In the genomic region with DNA sequence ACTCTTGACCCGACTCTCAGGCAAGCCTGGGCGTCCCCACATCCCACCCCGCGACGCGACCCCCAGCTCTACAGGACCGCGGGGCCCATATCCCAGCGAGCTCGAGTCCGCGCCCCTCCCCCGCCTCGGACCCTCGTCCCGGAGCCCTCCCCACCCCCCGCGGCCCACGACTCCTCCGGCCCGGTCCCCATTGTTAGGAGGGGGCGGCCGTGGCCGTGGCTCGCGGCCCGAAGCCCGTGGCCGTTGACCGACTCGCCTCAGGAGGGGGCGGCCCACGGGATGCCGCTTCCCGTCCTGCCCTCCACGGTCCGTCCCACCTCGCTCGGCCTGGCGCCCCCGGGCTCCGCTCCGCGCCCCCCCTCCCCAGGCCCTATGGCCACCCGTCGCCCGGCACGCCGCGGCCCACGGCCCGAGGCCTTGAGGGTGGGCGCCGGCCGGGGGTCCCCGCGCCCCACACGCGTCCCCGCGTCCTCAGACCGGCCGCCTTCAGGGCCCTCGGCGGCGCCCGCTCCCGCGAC, we compare ENCODE assay signal across 8 mouse cellular contexts. TPM values are rescaled to one million over a fixed set of nuclear protein-coding genes. Genes with fewer than 3 reads are reported as not detected.
DNase-seq lines count a peak whose midpoint lies in the region; ATAC-seq and TF ChIP-seq lines count a peak whose summit lies in the region.

Gene Kansl1 (minus strand): TSS at position 111 of the 518 bp plus-strand sequence.

- peak within 1 kb of the TSS; percentile 97 for H3K4me3 ChIP-seq in heart, postnatal 0 days (ENCODE audit: low read depth, low read length)

- H3K9ac ChIP-seq in heart, postnatal 0 days (replicated peaks; ENCODE audit: low read depth, low read length): peak within 1 kb of the TSS; percentile 92

- no peaks in the 10 kb centered on the region for H3K36me3 ChIP-seq in heart, postnatal 0 days (replicated peaks; ENCODE audit: control insufficient read depth, insufficient read depth, low read length)

- H3K27me3 ChIP-seq in heart, postnatal 0 days (ENCODE audit: control insufficient read depth, insufficient read depth, low read length): no peaks in the 10 kb centered on the region

- under 1% methylated on average over 59 of the region's 69 CpGs for WGBS in heart, postnatal 0 days

- H3K9me3 ChIP-seq in heart, postnatal 0 days (replicated peaks; ENCODE audit: control insufficient read depth, low read length): no peaks in the 10 kb centered on the region

- TF ChIP-seq EP300 in heart, postnatal 0 days (IDR thresholded peaks at IDR 0.05; ENCODE audit: low read depth): no peak

- no peak for TF ChIP-seq CTCF in heart, postnatal 0 days (IDR thresholded peaks at IDR 0.05; ENCODE audit: low read depth)

- peak within 1 kb of the TSS; percentile 44; the same call in 1 of the 2 replicates for H3K27ac ChIP-seq in heart, postnatal 0 days (ENCODE audit: low read depth)

- peak within 1 kb of the TSS; percentile 83 for H3K4me2 ChIP-seq in heart, postnatal 0 days (ENCODE audit: low read depth, low read length)

- no peak for ATAC-seq in erythroblast, adult 5-6 weeks (replicated peaks; ENCODE audit: low FRiP score, poor library complexity, severe bottlenecking)
- peak; percentile 80 for ATAC-seq in heart, postnatal 0 days (ENCODE audit: insufficient read depth, low read depth)
- ATAC-seq in megakaryocyte, adult 5-6 weeks (ENCODE audit: poor library complexity, severe bottlenecking): peak; percentile 62

- DNase-seq in ovary, adult 18-20 months (ENCODE audit: low spot score): peak; percentile 2
- no peak for DNase-seq in ovary, postnatal 10 days (ENCODE audit: low spot score)
- peak; percentile 41 to 63 for DNase-seq in adrenal gland, postnatal 36 days
- DNase-seq in heart, postnatal 0 days (ENCODE audit: low spot score): no peak
- no peak for DNase-seq in left cerebral cortex, adult 8-10 months (ENCODE audit: low spot score in 2 of 2)
- DNase-seq in testis, postnatal 10 days (ENCODE audit: low spot score): peak; percentile 72

- H3K4me1 ChIP-seq in heart, postnatal 0 days (ENCODE audit: control insufficient read depth, insufficient read depth): peaks cover 3% of the 10 kb centered on the region; the same call in 1 of the 2 replicates

RNA-seq across cellular contexts. Expression of gene Kansl1, which starts in this region (rescaled TPM):
- total RNA-seq in adrenal gland, postnatal 36 days (2021): 10 to 100 TPM; 45.8 to 46.3 TPM
- 20.8 and 25.1 TPM in 2 replicates for total RNA-seq in erythroblast, adult 5-6 weeks (2015; ENCODE audit: low replicate concordance)
- total RNA-seq in erythroblast, adult 5-6 weeks (2017; ENCODE audit: low replicate concordance): 20.6 TPM in 2 replicates
- 33.5 and 34.7 TPM in 2 replicates for total RNA-seq in heart, postnatal 0 days (2014; rRNA removed; ENCODE audit: low replicate concordance)
- polyA plus RNA-seq in heart, postnatal 0 days (2015; fragmentation: Nextera tagmentation; extraction: Ambion mirVana): 7.5 and 8.3 TPM in 2 replicates
- total RNA-seq in left cerebral cortex, adult 8-10 months (2022): 10 to 100 TPM; 68.9 to 80.7 (median 76.1) TPM
- 50.8 and 51.7 TPM in 2 replicates for total RNA-seq in megakaryocyte, adult 5-6 weeks (2015)
- total RNA-seq in megakaryocyte, adult 5-6 weeks (2017): 27.5 and 33.3 TPM in 2 replicates

Comparison
In these comparisons a context has a peak if more than half of its experiments do, and no peak if none do; other contexts are left out.
1. DNase-seq: peak in ovary, adult 18-20 months (single experiment), adrenal gland, postnatal 36 days (2 of 2) and testis, postnatal 10 days (single experiment); none in ovary, postnatal 10 days (single experiment), heart, postnatal 0 days (single experiment) and left cerebral cortex, adult 8-10 months (0 of 2).